ENCODE assay signal across 13 mouse cellular contexts in the genomic region with DNA sequence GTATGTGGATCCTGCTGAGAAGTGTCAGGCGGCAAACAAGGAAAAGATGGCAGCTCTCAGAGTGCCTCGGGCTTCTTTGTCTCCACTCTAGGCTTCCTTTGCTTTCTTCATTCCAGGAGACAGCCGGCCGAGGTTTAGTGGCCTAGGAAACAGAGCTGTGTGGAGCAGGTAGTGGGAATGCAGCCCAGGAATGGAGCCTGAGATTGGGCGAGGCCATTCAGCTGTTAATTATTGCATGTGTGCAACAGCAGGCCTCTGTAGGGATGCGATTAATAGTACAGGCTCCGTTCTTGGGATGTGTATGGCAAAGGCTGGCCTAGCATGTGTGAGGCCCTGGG. TPM values are rescaled to one million over a fixed set of nuclear protein-coding genes. Genes with fewer than 3 reads are reported as not detected.
DNase-seq lines count a peak whose midpoint lies in the region; ATAC-seq and TF ChIP-seq lines count a peak whose summit lies in the region.
"Had no signal": no experiment of that assay in that cellular context is flagged by ENCODE, and none has a peak within 500 bp of the region (broad histone marks: within the 10 kb centered on the region; RNA-seq: fewer than 3 reads in every experiment).

No protein-coding gene starts in this region.

- H3K27me3 ChIP-seq in forebrain, embryonic 11.5 days (ENCODE audit: control insufficient read depth, insufficient read depth, low read length): no peaks in the 10 kb centered on the region
- H3K27me3 ChIP-seq in forebrain, embryonic 15.5 days: no peaks in the 10 kb centered on the region
- H3K27me3 ChIP-seq in intestine, embryonic 16.5 days (replicated peaks; ENCODE audit: control insufficient read depth, insufficient read depth, low read length): no peaks in the 10 kb centered on the region
- H3K27me3 ChIP-seq: neural tube, embryonic 13.5 days had no signal

- H3K9ac ChIP-seq in forebrain, embryonic 11.5 days (ENCODE audit: low read length): no peak overlapping the region
- H3K9ac ChIP-seq in forebrain, embryonic 15.5 days (replicated peaks): no peak overlapping the region
- H3K9ac ChIP-seq in intestine, embryonic 16.5 days (ENCODE audit: low read depth, low read length): peak overlapping the region; percentile 53
- H3K9ac ChIP-seq: neural tube, embryonic 13.5 days had no signal

- H3K4me3 ChIP-seq in forebrain, embryonic 11.5 days (ENCODE audit: low read depth, low read length): no peak overlapping the region
- no peak overlapping the region for H3K4me3 ChIP-seq in forebrain, embryonic 15.5 days
- H3K4me3 ChIP-seq in intestine, embryonic 16.5 days (ENCODE audit: low read length): peak overlapping the region; percentile 41
- no peak overlapping the region for H3K4me3 ChIP-seq in layer of hippocampus, adult 2 months
- H3K4me3 ChIP-seq: erythroblast, embryonic 14.5 days; neural tube, embryonic 13.5 days had no signal

- H3K4me2 ChIP-seq in forebrain, embryonic 11.5 days (ENCODE audit: low read depth, low read length, severe bottlenecking): no peak overlapping the region
- no peak overlapping the region for H3K4me2 ChIP-seq in forebrain, embryonic 15.5 days (replicated peaks)
- peak overlapping the region; percentile 45 for H3K4me2 ChIP-seq in intestine, embryonic 16.5 days (ENCODE audit: low read depth, low read length)
- H3K4me2 ChIP-seq: neural tube, embryonic 13.5 days had no signal

- H3K4me1 ChIP-seq in forebrain, embryonic 11.5 days (replicated peaks; ENCODE audit: control insufficient read depth, insufficient read depth, low read length): no peaks in the 10 kb centered on the region
- no peaks in the 10 kb centered on the region for H3K4me1 ChIP-seq in forebrain, embryonic 15.5 days
- H3K4me1 ChIP-seq in intestine, embryonic 16.5 days (ENCODE audit: control insufficient read depth, insufficient read depth, low read length): peaks cover 2% of the 10 kb centered on the region; the same call in 1 of the 2 replicates
- H3K4me1 ChIP-seq: neural tube, embryonic 13.5 days had no signal

- WGBS in forebrain, embryonic 11.5 days: 44% methylated on average over 7 of the region's 7 CpGs
- 40% methylated on average over 7 of the region's 7 CpGs for WGBS in forebrain, embryonic 15.5 days
- WGBS in intestine, embryonic 16.5 days: 57% methylated on average over 7 of the region's 7 CpGs

- peak; percentile 61 for DNase-seq in forebrain, embryonic 11.5 days (ENCODE audit: low spot score)
- DNase-seq in ES-CJ7 (ENCODE audit: low read depth, low spot score): peak; percentile 54
- peak; percentile 51 to 62 for DNase-seq in kidney, postnatal 25 days
- DNase-seq in layer of hippocampus, adult 2 months (ENCODE audit: low spot score in 2 of 2): no peak
- no peak for DNase-seq in adrenal gland, postnatal 25 days
- no peak for DNase-seq in right cerebral cortex, postnatal 4 days
- DNase-seq: adrenal gland, adult 2 months; thymus, postnatal 14 days had no signal

- no peaks in the 10 kb centered on the region for H3K9me3 ChIP-seq in forebrain, embryonic 11.5 days (ENCODE audit: control insufficient read depth, low read length)
- H3K9me3 ChIP-seq in forebrain, embryonic 15.5 days: no peaks in the 10 kb centered on the region
- no peaks in the 10 kb centered on the region for H3K9me3 ChIP-seq in intestine, embryonic 16.5 days (ENCODE audit: control insufficient read depth, low read length)
- H3K9me3 ChIP-seq: neural tube, embryonic 13.5 days had no signal

- H3K36me3 ChIP-seq in forebrain, embryonic 11.5 days (ENCODE audit: control insufficient read depth, insufficient read depth, low read length): no peaks in the 10 kb centered on the region
- no peaks in the 10 kb centered on the region for H3K36me3 ChIP-seq in forebrain, embryonic 15.5 days
- no peaks in the 10 kb centered on the region for H3K36me3 ChIP-seq in intestine, embryonic 16.5 days (ENCODE audit: control insufficient read depth, insufficient read depth, low read length)
- H3K36me3 ChIP-seq: neural tube, embryonic 13.5 days had no signal

- peak; percentile 61; the same call in 1 of the 2 replicates for ATAC-seq in forebrain, embryonic 11.5 days (replicated peaks; ENCODE audit: low FRiP score)
- no peak for ATAC-seq in forebrain, embryonic 15.5 days (replicated peaks)
- peak; percentile 27; the same call in 1 of the 2 replicates for ATAC-seq in intestine, embryonic 16.5 days

- TF ChIP-seq CTCF in layer of hippocampus, adult 2 months (conservative IDR thresholded peaks at IDR 0.05): no peak

- no peak overlapping the region for H3K27ac ChIP-seq in forebrain, embryonic 11.5 days (ENCODE audit: low read depth, low read length)
- no peak overlapping the region for H3K27ac ChIP-seq in forebrain, embryonic 15.5 days (replicated peaks)
- 0 out of 2 replicates have a peak overlapping the region, but pooled peaks have one; percentile 69 for H3K27ac ChIP-seq in intestine, embryonic 16.5 days (ENCODE audit: low read length)
- H3K27ac ChIP-seq in layer of hippocampus, adult 2 months: no peak overlapping the region
- H3K27ac ChIP-seq: neural tube, embryonic 13.5 days had no signal

RNA-seq across cellular contexts. Expression of a gene that starts 1.5 kb away (rescaled TPM):
- polyA plus RNA-seq in forebrain, embryonic 11.5 days (2014; fragmentation: Nextera tagmentation; extraction: Ambion mirVana): 10.5 and 11.4 TPM in 2 replicates
- polyA plus RNA-seq in forebrain, embryonic 15.5 days (2015; fragmentation: Nextera tagmentation; extraction: Ambion mirVana): 18.9 and 30.4 TPM in 2 replicates
- polyA plus RNA-seq in intestine, embryonic 16.5 days (2015; fragmentation: Nextera tagmentation; extraction: Ambion mirVana): 201 and 253 TPM in 2 replicates
- 1 to 10 TPM in 1 of 2 experiments, not detected in 1; 1.2 TPM for total RNA-seq in layer of hippocampus, adult 2 months (2021)
- total RNA-seq in adrenal gland, postnatal 25 days (2021): 6.8 and 7.9 TPM in 2 replicates
- polyA plus RNA-seq: erythroblast, embryonic 14.5 days; limb, embryonic 11.5 days had no signal

RNA-seq across cellular contexts. Expression of a gene that starts 5.6 kb away (rescaled TPM):
- 102 and 103 TPM in 2 replicates for polyA plus RNA-seq in forebrain, embryonic 11.5 days (2014; fragmentation: Nextera tagmentation; extraction: Ambion mirVana)
- 71.1 and 74.3 TPM in 2 replicates for polyA plus RNA-seq in forebrain, embryonic 15.5 days (2015; fragmentation: Nextera tagmentation; extraction: Ambion mirVana)
- 61.0 and 66.3 TPM in 2 replicates for polyA plus RNA-seq in intestine, embryonic 16.5 days (2015; fragmentation: Nextera tagmentation; extraction: Ambion mirVana)
- total RNA-seq in layer of hippocampus, adult 2 months (2021): 10 to 100 TPM; 24.5 to 29.3 TPM
- 26.7 and 41.7 TPM in 2 replicates for total RNA-seq in adrenal gland, postnatal 25 days (2021)

RNA-seq across cellular contexts. Expression of a gene that starts 12.1 kb away (rescaled TPM):
- polyA plus RNA-seq in forebrain, embryonic 11.5 days (2014; fragmentation: Nextera tagmentation; extraction: Ambion mirVana): 0.94 and 1.1 TPM in 2 replicates
- polyA plus RNA-seq in forebrain, embryonic 15.5 days (2015; fragmentation: Nextera tagmentation; extraction: Ambion mirVana): 1.2 and 1.6 TPM in 2 replicates
- 2.6 and 3.2 TPM in 2 replicates for polyA plus RNA-seq in intestine, embryonic 16.5 days (2015; fragmentation: Nextera tagmentation; extraction: Ambion mirVana)
- total RNA-seq in layer of hippocampus, adult 2 months (2021): under 1 TPM in 1 of 2 experiments, not detected in 1; 0.36 TPM
- 1.5 TPM in 1 of 2 replicates, not detected in the other for total RNA-seq in adrenal gland, postnatal 25 days (2021)
- polyA plus RNA-seq: erythroblast, embryonic 14.5 days had no signal

RNA-seq across cellular contexts. Expression of a gene that starts 31.1 kb away (rescaled TPM):
- polyA plus RNA-seq in forebrain, embryonic 11.5 days (2014; fragmentation: Nextera tagmentation; extraction: Ambion mirVana): 46.0 and 46.3 TPM in 2 replicates
- polyA plus RNA-seq in forebrain, embryonic 15.5 days (2015; fragmentation: Nextera tagmentation; extraction: Ambion mirVana): 18.0 and 22.3 TPM in 2 replicates
- polyA plus RNA-seq in intestine, embryonic 16.5 days (2015; fragmentation: Nextera tagmentation; extraction: Ambion mirVana): 27.2 and 28.2 TPM in 2 replicates
- total RNA-seq in layer of hippocampus, adult 2 months (2021): 10 to 100 TPM; 26.7 to 28.4 TPM
- 101 and 110 TPM in 2 replicates for total RNA-seq in adrenal gland, postnatal 25 days (2021)

RNA-seq across cellular contexts. Expression of a gene that starts 36.6 kb away (rescaled TPM):
- polyA plus RNA-seq in forebrain, embryonic 11.5 days (2014; fragmentation: Nextera tagmentation; extraction: Ambion mirVana): 126 and 145 TPM in 2 replicates
- 165 and 167 TPM in 2 replicates for polyA plus RNA-seq in forebrain, embryonic 15.5 days (2015; fragmentation: Nextera tagmentation; extraction: Ambion mirVana)
- polyA plus RNA-seq in intestine, embryonic 16.5 days (2015; fragmentation: Nextera tagmentation; extraction: Ambion mirVana): 236 and 245 TPM in 2 replicates
- 10 to 100 TPM; 90.2 to 95.6 TPM for total RNA-seq in layer of hippocampus, adult 2 months (2021)
- total RNA-seq in adrenal gland, postnatal 25 days (2021): 99.9 and 103 TPM in 2 replicates

Comparison
In these comparisons a context has a peak if more than half of its experiments do, and no peak if none do; other contexts are left out.
1. DNase-seq: peak in forebrain, embryonic 11.5 days (single experiment), ES-CJ7 (single experiment) and kidney, postnatal 25 days (2 of 2); none in layer of hippocampus, adult 2 months (0 of 2), adrenal gland, postnatal 25 days (single experiment) and right cerebral cortex, postnatal 4 days (single experiment).